Mouse (Mus musculus): ENCODE data around the gene Pigq. TPM values are rescaled to one million over a fixed set of nuclear protein-coding genes. Genes with fewer than 3 reads are reported as not detected.

The Pigq gene
- polyA plus RNA-seq, 1 experiment, result not detected

DNA sequence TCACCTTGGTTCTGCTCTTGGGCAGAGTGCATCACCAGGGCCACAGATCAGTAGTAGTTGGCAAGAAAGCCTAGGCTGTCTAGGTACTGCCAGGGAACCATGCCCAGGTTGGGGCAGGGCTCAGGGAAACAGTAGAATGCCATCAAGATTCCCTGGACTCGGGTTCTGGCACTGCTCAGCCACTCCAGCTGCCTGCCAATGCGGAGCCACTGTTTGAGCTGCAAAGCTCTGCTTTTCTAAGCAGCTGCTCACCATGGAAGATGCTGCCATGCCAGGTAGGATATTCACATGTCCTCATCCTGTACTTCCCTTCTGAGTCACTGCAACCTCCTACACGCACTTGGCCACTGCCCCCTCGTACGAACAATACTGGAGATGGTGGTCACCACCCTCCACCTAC lies 36.1 kb upstream of the Pigq start:
- Histone ChIP-seq H3K4me1 (ENCODE audit: control insufficient read depth, insufficient read depth, low read length) (peaks cover 19% of the 10 kb centered on the region), H3K4me3 (ENCODE audit: insufficient read depth, low read depth, low read length) (no peak overlapping the region), H3K27ac (ENCODE audit: insufficient read depth, low read depth, low read length) (no peak overlapping the region)
- WGBS, result 31% methylated on average over 5 of the region's 5 CpGs
- TF ChIP-seq POLR2A (IDR thresholded peaks at IDR 0.05; ENCODE audit: insufficient read depth, low read depth, low read length), result no peak
- TF ChIP-seq CTCF (IDR thresholded peaks at IDR 0.05; ENCODE audit: insufficient read depth, low read depth, low read length), result no peak

DNA sequence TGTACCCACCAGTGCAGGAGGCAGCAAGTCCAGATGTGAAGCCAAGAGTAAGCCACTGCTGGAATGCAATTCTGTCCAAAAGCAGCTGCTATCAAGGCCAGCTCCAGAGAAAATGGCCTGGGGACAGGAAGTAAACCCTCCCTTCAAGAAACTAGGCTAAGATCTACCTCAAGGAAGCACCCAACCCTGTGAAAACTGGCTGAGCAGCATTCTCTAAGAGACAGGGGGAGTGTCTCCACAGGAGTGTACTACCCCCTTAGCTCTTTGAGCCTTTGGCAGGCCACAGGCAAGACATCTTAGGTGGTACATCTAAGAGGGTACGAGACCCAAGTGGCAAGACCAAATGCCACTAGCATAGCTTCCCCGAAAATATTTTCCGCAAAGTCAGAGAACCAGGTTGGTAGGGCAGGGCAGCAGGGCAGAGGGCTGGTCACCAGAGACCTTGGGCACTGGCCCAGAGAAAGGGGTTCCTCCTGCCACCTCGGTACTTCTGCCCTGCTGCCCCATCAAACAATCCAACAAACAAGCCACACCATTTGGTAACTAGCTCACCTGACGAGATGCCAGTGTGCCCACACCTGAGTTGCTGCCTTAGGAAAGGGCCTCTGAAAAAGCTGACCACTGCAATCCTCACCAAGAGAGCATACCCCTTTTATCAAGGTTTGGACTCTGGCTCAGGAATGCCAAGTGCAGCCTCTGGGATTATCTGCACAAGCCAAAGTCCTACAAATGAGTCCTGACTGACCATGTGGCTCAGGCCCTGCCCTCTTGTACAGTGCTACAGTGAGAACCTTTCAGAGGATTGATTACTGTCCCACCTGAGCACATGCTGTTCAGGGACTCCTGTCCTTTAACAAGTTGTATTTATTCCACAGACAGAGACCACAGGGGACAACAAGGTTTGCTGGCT lies 35.3 kb upstream of the Pigq start:
- Histone ChIP-seq H3K4me3 (ENCODE audit: insufficient read depth, low read depth, low read length) (no peak overlapping the region), H3K27ac (ENCODE audit: insufficient read depth, low read depth, low read length) (no peak overlapping the region), H3K4me1 (ENCODE audit: control insufficient read depth, insufficient read depth, low read length) (peaks cover 19% of the 10 kb centered on the region)
- WGBS, result 93% methylated on average over 5 of the region's 5 CpGs
- TF ChIP-seq POLR2A (IDR thresholded peaks at IDR 0.05; ENCODE audit: insufficient read depth, low read depth, low read length) (no peak), CTCF (IDR thresholded peaks at IDR 0.05; ENCODE audit: insufficient read depth, low read depth, low read length) (no peak)

GRCm38 (mm10) chr17:25970954-25971707 lies 26.4 kb upstream of the Pigq start:
- TF ChIP-seq POLR2A (IDR thresholded peaks at IDR 0.05; ENCODE audit: insufficient read depth, low read depth, low read length), result no peak
- no peak for TF ChIP-seq CTCF (IDR thresholded peaks at IDR 0.05; ENCODE audit: insufficient read depth, low read depth, low read length)
- H3K4me1 ChIP-seq (ENCODE audit: control insufficient read depth, insufficient read depth, low read length), result peaks cover 2% of the 10 kb centered on the region; the same call in 1 of the 2 replicates
- 79% methylated on average over 4 of the region's 4 CpGs for WGBS
- H3K4me3 ChIP-seq (ENCODE audit: insufficient read depth, low read depth, low read length), result no peak overlapping the region
- no peak overlapping the region for H3K27ac ChIP-seq (ENCODE audit: insufficient read depth, low read depth, low read length)

DNA sequence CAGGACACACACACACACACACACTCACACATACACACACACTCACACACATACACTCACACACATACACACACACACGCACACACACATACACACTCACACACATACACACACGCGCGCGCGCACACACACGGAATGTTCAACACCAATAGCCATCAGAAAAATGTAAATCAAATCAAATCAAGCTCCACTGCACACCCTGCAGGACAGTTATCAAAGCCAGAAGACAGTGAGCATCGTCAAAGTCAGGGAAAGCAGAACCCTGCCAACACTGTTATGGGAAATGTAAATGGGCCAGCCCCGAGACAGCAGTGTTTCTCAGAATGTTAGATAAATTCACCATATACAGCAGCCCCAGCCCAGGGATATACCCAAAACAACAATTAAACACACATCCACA lies 25.7 kb upstream of the Pigq start:
- no peak overlapping the region for H3K27ac ChIP-seq (ENCODE audit: insufficient read depth, low read depth, low read length)
- no peak overlapping the region for H3K4me3 ChIP-seq (ENCODE audit: insufficient read depth, low read depth, low read length)
- peaks cover 2% of the 10 kb centered on the region; the same call in 1 of the 2 replicates for H3K4me1 ChIP-seq (ENCODE audit: control insufficient read depth, insufficient read depth, low read length)
- TF ChIP-seq POLR2A (IDR thresholded peaks at IDR 0.05; ENCODE audit: insufficient read depth, low read depth, low read length) (no peak), CTCF (IDR thresholded peaks at IDR 0.05; ENCODE audit: insufficient read depth, low read depth, low read length) (no peak)
- 87% methylated on average over 9 of the region's 9 CpGs for WGBS

DNA sequence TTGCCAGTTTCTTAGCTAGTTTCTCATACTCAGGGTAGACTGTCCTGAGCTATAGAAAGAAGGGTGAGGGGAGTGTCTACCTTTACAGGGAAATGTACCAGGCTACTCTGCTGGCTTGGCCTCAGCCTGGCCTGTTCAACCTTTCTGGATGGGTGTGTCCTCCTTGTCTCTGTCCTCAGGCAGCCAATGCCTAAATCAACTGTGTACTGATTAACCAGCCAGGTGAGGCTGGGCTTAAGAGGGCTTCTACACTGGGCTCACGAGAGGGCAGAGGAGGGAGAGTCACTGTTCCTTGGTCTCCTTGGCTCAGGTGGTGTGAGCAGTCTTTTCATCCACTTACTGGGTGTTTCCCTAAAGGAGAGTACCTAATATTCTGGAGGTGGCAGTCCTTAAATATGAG lies 23.4 kb upstream of the Pigq start:
- WGBS, result 87% methylated on average over 1 of the region's 1 CpGs
- no peak overlapping the region for H3K4me3 ChIP-seq (ENCODE audit: insufficient read depth, low read depth, low read length)
- peaks cover 2% of the 10 kb centered on the region; the same call in 1 of the 2 replicates for H3K4me1 ChIP-seq (ENCODE audit: control insufficient read depth, insufficient read depth, low read length)
- TF ChIP-seq CTCF (IDR thresholded peaks at IDR 0.05; ENCODE audit: insufficient read depth, low read depth, low read length), result no peak
- TF ChIP-seq POLR2A (IDR thresholded peaks at IDR 0.05; ENCODE audit: insufficient read depth, low read depth, low read length), result no peak
- H3K27ac ChIP-seq (ENCODE audit: insufficient read depth, low read depth, low read length), result no peak overlapping the region

DNA sequence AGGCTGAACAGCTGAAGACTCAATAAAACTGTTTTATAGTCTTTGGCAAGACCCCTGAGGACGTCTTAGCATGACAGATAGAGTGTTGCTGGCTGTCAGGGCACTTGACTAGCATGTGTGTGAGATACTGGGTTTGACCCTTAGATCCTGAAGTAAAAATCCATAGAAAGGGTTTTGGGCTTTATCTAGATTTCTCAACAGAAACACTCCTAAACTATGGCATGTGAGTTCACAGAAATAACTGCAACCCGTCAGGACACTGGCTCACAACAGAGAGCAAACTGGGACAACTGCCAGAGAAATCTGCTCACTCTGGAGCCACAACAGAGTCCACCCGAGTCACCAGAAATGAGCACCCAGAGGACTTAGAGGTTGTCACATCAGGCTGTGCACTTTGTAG lies 22.9 kb upstream of the Pigq start:
- TF ChIP-seq POLR2A (IDR thresholded peaks at IDR 0.05; ENCODE audit: insufficient read depth, low read depth, low read length) (no peak), CTCF (IDR thresholded peaks at IDR 0.05; ENCODE audit: insufficient read depth, low read depth, low read length) (no peak)
- H3K27ac ChIP-seq (ENCODE audit: insufficient read depth, low read depth, low read length), result no peak overlapping the region
- no peak overlapping the region for H3K4me3 ChIP-seq (ENCODE audit: insufficient read depth, low read depth, low read length)
- 23% methylated on average over 3 of the region's 3 CpGs for WGBS
- peaks cover 2% of the 10 kb centered on the region; the same call in 1 of the 2 replicates for H3K4me1 ChIP-seq (ENCODE audit: control insufficient read depth, insufficient read depth, low read length)

- Histone ChIP-seq H3K27ac (ENCODE audit: insufficient read depth, low read depth, low read length) (no peak overlapping the region), H3K4me1 (ENCODE audit: control insufficient read depth, insufficient read depth, low read length) (peaks cover 2% of the 10 kb centered on the region; the same call in 1 of the 2 replicates), H3K4me3 (ENCODE audit: insufficient read depth, low read depth, low read length) (no peak overlapping the region)
- WGBS, result 64% methylated on average over 7 of the region's 7 CpGs
- no peak for TF ChIP-seq POLR2A (IDR thresholded peaks at IDR 0.05; ENCODE audit: insufficient read depth, low read depth, low read length)
- TF ChIP-seq CTCF (IDR thresholded peaks at IDR 0.05; ENCODE audit: insufficient read depth, low read depth, low read length), result no peak
Measured at GRCm38 (mm10) chr17:25964271-25964670, 19.5 kb upstream of the Pigq start.

GRCm38 (mm10) chr17:25962413-25962905 lies 17.7 kb upstream of the Pigq start:
- TF ChIP-seq CTCF (IDR thresholded peaks at IDR 0.05; ENCODE audit: insufficient read depth, low read depth, low read length) (no peak), POLR2A (IDR thresholded peaks at IDR 0.05; ENCODE audit: insufficient read depth, low read depth, low read length) (no peak)
- no peaks in the 10 kb centered on the region for H3K4me1 ChIP-seq (ENCODE audit: control insufficient read depth, insufficient read depth, low read length)
- H3K27ac ChIP-seq (ENCODE audit: insufficient read depth, low read depth, low read length), result no peak overlapping the region
- no peak overlapping the region for H3K4me3 ChIP-seq (ENCODE audit: insufficient read depth, low read depth, low read length)
- 90% methylated on average over 7 of the region's 7 CpGs for WGBS

DNA sequence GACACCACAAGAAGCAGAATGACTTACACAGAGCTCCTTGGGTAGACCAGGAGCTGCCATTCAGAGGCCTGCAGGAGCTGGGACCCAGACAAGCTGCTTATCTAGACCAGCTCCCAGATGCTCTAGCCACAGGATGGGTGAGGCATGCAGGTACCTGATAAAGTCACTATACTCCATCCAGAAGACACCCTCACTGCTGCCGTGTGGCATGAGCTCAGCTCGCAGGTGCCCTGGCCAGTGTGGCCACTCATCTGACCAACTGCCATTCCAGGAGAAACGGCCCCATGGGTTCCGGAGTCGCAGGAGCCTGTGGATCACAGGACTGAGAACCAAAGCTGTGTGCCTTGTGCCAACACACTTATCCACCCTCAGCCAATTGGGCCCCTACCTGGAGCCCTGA lies 16.8 kb upstream of the Pigq start:
- Histone ChIP-seq H3K4me1 (ENCODE audit: control insufficient read depth, insufficient read depth, low read length) (no peaks in the 10 kb centered on the region), H3K4me3 (ENCODE audit: insufficient read depth, low read depth, low read length) (no peak overlapping the region), H3K27ac (ENCODE audit: insufficient read depth, low read depth, low read length) (no peak overlapping the region)
- 99% methylated on average over 5 of the region's 5 CpGs for WGBS
- TF ChIP-seq POLR2A (IDR thresholded peaks at IDR 0.05; ENCODE audit: insufficient read depth, low read depth, low read length) (no peak), CTCF (IDR thresholded peaks at IDR 0.05; ENCODE audit: insufficient read depth, low read depth, low read length) (no peak)
